Mouse (Mus musculus) right cerebral cortex, adult 18-20 months (tissue): ENCODE data around the gene Nid1.
"Not testable (repeated sequence)": the region's sequence is repeated elsewhere in the genome, so short reads cannot be mapped to it uniquely, and the experiment has no call there.

Source experiments
- DNase-seq: peaks from one replicate; pipeline ENCODE4 v3.0.0; 2022; ENCODE audit warnings: mixed read lengths

Gene Nid1

GRCm38 (mm10) chr13:13493517-13493916 lies 56.2 kb downstream of the Nid1 start:
- peak; percentile 39 for DNase-seq

DNA sequence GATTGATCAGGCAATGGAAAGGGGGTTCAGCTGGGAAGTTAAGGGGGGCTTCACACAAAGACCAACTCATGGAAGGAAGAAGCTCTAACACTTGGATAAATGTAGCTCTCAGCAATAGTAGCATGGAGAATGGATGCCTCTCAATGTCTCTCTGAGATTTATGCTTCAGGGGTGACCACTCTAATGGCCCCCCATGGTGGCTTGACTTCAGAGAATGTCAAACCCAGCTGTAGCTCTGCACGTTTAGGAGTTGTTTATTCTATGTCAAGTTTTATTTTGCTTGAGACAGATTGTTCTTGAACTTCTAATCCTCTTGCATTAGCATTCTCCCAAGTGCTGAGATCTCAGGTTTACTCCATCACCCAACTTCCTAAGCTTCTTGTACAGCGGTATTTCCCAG lies 60.7 kb downstream of the Nid1 start:
- no peak for DNase-seq

DNA sequence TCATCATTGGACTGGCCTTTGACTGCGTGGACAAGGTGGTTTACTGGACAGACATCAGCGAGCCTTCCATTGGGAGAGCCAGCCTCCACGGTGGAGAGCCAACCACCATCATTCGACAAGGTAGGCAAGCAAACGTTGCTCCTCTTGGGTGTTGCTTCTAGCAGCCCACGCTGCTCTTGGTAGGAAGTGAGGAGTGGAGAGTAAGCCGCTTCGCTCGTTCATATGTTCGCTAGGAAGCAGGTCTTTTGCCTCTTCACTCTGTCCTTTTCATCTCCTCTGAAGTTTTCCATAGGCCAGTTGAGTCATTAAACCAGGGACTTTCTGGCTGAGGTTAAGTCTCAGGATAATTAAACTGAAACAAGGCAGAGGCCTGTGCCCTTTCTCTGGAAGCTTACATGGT lies 65.1 kb downstream of the Nid1 start:
- DNase-seq: no peak

DNA sequence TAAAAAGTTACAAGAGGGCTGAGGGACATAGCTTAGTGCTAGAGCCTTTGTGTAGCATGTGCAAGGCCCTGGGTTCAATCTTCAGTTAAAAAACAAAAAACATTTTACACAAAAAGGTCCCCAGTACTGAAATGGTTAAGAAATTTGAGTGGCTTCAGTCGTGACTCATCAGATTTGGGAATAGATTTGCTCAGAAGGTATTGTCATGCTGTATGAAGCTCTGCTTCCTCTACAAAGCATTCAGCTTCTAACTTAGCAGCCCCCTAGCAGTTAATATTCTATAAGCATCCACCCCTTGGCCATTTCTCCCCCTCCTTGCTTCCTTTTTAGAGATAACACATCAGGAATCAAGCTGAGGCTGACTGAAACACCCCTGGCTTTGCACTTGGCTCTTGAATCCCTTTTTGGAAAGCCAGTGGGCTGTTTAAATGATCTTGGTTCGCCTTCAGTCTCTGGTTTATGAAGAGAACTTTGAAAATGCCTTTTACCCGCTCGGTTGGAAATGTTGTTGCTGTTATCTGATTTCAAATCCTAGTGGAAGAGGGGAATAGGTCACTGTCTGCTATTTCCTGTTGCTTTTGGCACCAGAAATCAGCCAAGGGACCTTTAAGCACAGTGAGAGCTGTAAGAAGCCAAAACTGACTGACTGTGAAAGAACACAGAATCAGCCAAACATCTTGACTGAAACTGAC lies 66.5 kb downstream of the Nid1 start:
- no peak for DNase-seq

- DNase-seq: no peak
Observed at GRCm38 (mm10) chr13:13505063-13505462, 67.7 kb downstream of the Nid1 start.

DNA sequence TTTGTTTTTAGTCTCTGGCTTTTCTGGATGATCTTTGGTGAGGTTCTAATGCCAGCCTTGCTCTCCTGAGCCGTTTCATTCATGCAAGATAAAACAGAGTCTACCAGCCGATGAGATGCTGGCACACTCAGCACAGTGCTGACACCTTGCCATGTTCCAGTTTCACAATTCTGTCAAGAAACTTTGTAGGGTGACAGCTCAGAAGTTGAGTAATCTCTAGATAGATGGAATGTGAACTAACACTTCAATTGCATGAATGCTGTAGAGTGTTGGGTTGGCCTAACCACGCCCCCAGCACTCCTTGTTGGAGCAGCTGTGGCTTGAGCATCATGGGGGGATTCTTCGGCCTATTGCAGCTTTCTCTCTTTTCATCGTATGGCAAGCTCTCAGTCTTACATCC lies 69.2 kb downstream of the Nid1 start:
- no peak for DNase-seq

DNA sequence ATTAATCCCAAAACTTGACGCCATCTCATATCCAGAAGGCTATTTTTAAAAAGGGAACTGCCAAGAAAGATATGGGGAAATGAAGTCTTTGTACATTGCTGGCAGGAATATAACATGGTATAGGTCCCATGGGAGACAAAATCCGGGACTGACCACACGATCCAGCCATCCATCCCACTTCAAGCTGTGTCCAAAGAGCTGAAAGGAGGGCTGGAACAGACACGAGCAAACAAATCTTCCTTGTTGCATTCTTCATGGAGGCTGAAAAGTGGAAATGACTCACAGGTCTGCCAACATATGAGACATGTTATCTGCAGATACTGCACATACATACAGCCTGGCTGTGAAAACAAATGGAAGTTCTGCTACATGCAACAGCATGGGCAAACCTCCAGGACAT lies 77.5 kb downstream of the Nid1 start:
- DNase-seq: no peak

GRCm38 (mm10) chr13:13516376-13517225 lies 79.2 kb downstream of the Nid1 start:
- peak; percentile 77 for DNase-seq

DNA sequence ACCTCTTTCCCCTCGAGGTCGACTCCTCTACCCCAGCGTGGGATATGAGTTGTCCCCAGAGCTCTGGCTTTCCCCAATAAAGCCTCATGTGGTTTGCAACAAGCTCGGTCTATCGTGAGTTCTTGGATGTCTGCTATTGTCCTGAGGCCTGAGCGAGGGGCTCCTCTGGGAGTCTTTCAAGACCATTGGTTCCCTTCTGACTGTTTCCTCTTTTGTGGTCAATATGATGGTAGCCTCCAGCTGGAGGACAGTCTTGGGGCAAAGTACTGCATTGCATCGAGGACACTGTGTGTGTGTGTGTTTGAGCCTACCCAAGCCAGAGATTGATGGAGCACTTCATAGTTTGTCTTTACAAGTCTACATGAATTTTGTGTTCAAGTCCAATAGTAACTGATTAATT lies 80.8 kb downstream of the Nid1 start:
- no peak for DNase-seq

- DNase-seq: no peak
Observed at GRCm38 (mm10) chr13:13520436-13520835, 83.1 kb downstream of the Nid1 start.

GRCm38 (mm10) chr13:13523625-13524584 lies 86.6 kb downstream of the Nid1 start:
- no peak for DNase-seq

GRCm38 (mm10) chr13:13525205-13525604 lies 87.9 kb downstream of the Nid1 start:
- DNase-seq: no peak

GRCm38 (mm10) chr13:13525877-13526276 lies 88.5 kb downstream of the Nid1 start:
- DNase-seq: no peak

DNA sequence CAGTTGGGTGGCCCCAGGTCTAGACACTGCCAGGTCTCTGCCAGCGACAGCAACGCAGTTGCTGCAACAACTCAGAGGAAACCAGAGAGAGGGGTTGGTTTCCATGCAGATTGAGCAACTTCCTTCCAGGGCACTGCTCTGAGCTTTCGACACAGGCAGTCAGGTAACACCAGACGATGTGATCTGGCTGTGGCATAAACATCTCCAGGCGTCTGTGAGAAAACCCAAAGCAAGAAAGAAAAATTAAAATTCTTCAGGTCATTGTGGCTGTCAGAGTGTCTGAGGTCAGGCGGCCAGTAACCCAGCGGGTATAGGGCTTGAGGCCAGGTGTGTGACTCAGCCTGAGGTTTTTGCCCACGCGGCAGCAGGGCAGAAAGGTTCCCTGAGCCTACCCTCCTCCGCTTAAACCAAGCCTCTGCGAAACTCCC lies 91.8 kb downstream of the Nid1 start:
- DNase-seq: no peak

DNA sequence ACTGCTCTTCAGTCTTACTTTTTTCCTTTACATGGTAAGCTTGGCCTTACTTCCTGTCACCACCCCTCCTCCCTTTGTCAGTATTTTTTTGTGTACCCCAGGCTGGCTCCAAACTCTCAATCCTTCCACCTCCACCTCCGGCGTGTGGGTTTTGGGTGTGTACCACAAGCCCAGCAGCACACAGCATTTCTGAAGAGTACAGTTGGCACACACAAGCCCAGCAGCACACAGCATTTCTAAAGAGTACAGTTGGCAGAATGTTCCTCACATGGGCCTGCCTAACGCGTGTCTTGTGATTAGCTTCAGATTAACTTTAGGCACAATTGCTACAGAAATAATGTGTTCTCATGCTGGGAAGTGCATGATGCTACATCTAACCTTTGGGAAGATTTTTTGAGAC lies 93.6 kb downstream of the Nid1 start:
- DNase-seq: no peak

DNA sequence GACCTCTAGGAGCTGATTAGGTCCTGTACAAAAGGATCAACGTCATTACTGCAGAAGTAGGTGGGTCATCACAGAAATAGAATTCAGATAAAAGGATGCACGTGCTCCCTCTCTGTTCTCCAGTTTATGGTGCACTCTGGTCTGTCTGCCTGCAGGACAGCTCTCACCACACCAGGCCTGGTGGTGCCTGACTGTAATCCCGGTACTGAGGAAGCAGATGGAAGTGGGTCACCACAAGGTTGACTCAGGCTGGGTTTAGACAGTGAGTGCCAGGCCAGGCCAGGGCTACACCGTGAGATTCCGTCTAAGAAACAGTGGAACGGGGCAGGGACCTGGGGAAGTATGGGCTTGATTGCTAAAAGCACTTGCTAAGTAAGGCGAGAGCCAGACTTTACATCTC lies 94.6 kb downstream of the Nid1 start:
- no peak for DNase-seq

- no peak for DNase-seq
Observed at GRCm38 (mm10) chr13:13536555-13536954, 99.2 kb downstream of the Nid1 start.

GRCm38 (mm10) chr13:13537272-13538015 lies 100.1 kb downstream of the Nid1 start:
- no peak for DNase-seq

- no peak for DNase-seq
Observed at GRCm38 (mm10) chr13:13538585-13539300, 101.4 kb downstream of the Nid1 start.

- not testable (repeated sequence) for DNase-seq
Observed at GRCm38 (mm10) chr13:13543073-13543472, 105.7 kb downstream of the Nid1 start.

GRCm38 (mm10) chr13:13546792-13547191 lies 109.4 kb downstream of the Nid1 start:
- peak; percentile 91 for DNase-seq

DNA sequence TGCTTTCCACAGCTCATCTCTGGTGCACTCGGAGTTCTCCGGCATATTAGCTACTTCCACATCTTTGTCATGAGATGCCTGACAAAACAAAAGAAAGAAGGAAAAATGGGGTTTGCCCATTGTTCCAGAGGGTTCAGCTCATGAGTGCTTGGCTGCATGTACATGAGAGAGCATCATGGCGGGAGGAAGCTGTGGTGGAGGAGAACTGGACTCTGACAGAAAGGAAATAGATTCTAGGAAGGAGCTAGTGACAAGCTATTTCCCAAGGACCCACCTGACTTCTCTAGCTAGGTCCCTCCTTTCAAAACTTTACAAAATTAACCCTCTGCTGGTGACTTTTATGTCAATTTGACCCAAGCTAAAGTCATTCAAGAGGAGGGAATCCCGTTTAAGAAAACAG lies 110.5 kb downstream of the Nid1 start:
- no peak for DNase-seq
